Mouse (Mus musculus) intestine, embryonic 16.5 days (tissue): ENCODE measurements at regions not wholly inside any gene's neighbourhood (a gene's known extent, or its start where the extent isn't known, plus 50 kb on each side); places are given as distances from the start of the nearest gene placed in this dataset.

ENCODE experiments used
- ATAC-seq: fragments of 200-750 bp; cut with Nextera tagmentation; 2 replicates; pipeline ENCODE4 v1.8.0; 2017; ENCODE audit warnings: moderate TSS enrichment, moderate library complexity
- H3K27ac ChIP-seq: fragments of 300-500 bp; sonication (generic); 2 replicates; pipeline ENCODE4 v1.5.1; 2014; ENCODE audit warnings: mild to moderate bottlenecking, low read length
- H3K27me3 ChIP-seq: fragments of 300-500 bp; sonication (generic); replicated peaks from 2 replicates; pipeline ENCODE4 v1.6.1; 2014; ENCODE audit warnings: low read length, control low read depth, mixed read lengths; ENCODE audit not compliant: control insufficient read depth, insufficient read depth
- H3K36me3 ChIP-seq: fragments of 300-500 bp; sonication (generic); 2 replicates; pipeline ENCODE4 v1.6.1; 2014; ENCODE audit warnings: low read length, control low read depth; ENCODE audit not compliant: control insufficient read depth, insufficient read depth
- H3K4me1 ChIP-seq: fragments of 300-500 bp; sonication (generic); 2 replicates; pipeline ENCODE4 v1.6.1; 2014; ENCODE audit warnings: low read length, control low read depth, mixed read lengths; ENCODE audit not compliant: control insufficient read depth, insufficient read depth
- H3K4me2 ChIP-seq: fragments of 300-500 bp; sonication (generic); 2 replicates; pipeline ENCODE4 v1.6.1; 2014; ENCODE audit warnings: low read depth, low read length, control low read depth
- H3K4me3 ChIP-seq: fragments of 300-500 bp; sonication (generic); 2 replicates; pipeline ENCODE4 v1.5.1; 2014; ENCODE audit warnings: mild to moderate bottlenecking, low read length
- H3K9ac ChIP-seq: fragments of 300-500 bp; sonication (generic); 2 replicates; pipeline ENCODE4 v1.6.1; 2014; ENCODE audit warnings: low read depth, low read length
- H3K9me3 ChIP-seq: fragments of 300-500 bp; sonication (generic); 2 replicates; pipeline ENCODE4 v1.6.1; 2016; ENCODE audit warnings: low read length, control low read depth; ENCODE audit not compliant: control insufficient read depth
- WGBS: fragments of 180-500 bp; shearing (Covaris S2); extraction: QIAGEN DNeasy Blood & Tissue Kit; methylation state at CpG from one replicate; pipeline ENCODE4 v1.1.7; 2014; 5-methylcytosine and 5-hydroxymethylcytosine counted together

GRCm38 (mm10) chr14:97074808-97075207 is 555.9 kb upstream of the Klhl1 start:
- Histone ChIP-seq H3K27me3 (no peaks in the 10 kb centered on the region), H3K4me3 (no peak overlapping the region), H3K27ac (no peak overlapping the region), H3K9me3 (no peaks in the 10 kb centered on the region), H3K9ac (no peak overlapping the region), H3K4me1 (no peaks in the 10 kb centered on the region), H3K36me3 (no peaks in the 10 kb centered on the region), H3K4me2 (no peak overlapping the region)
- WGBS, result 73% methylated on average over 3 of the region's 3 CpGs
- ATAC-seq, result no peak

DNA sequence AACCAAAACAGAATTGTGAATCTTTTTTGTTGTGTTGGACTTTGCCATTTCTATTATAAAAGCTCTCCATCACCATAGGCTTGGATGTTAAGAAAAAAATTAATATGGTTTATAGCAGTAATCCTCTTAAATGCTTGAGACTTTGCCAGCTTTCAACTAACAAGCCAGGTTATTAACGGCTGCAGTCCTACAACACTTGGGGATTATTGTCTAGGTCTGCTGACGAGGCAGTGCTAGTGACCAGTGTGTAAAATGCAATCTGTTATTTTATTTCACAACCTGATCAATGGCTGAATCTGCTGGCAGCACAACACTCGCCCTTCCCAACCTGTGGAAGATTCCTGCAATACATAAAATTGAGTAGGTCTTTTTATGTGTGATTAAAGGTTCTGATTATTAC is 549.9 kb upstream of the Klhl1 start:
- H3K27ac ChIP-seq, result no peak overlapping the region
- H3K9ac ChIP-seq, result no peak overlapping the region
- ATAC-seq, result no peak
- H3K4me3 ChIP-seq, result no peak overlapping the region
- H3K9me3 ChIP-seq, result no peaks in the 10 kb centered on the region
- no peaks in the 10 kb centered on the region for H3K4me1 ChIP-seq
- H3K27me3 ChIP-seq, result no peaks in the 10 kb centered on the region
- H3K4me2 ChIP-seq, result no peak overlapping the region
- no peaks in the 10 kb centered on the region for H3K36me3 ChIP-seq
- WGBS, result 57% methylated on average over 3 of the region's 3 CpGs

DNA sequence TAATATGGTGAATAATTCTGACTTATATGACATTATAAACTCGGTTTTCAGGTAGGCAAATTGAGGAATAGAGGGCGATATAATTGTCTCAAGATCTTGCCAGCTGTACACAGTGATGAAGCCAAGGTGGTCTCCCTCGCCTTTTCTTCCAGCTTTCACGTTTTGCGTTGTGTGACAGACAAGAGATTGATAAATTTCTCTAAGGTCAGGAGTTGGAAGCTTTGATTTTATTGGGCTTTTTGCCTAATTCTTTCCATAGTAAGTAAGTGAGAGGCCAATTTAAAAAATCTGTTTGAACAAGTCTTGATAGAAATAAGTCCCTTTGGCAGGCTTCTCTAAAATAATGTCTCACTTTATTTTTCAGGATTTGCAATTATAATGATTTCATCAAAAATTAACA is 549.4 kb upstream of the Klhl1 start:
- Histone ChIP-seq H3K4me2 (no peak overlapping the region), H3K9ac (no peak overlapping the region), H3K27me3 (no peaks in the 10 kb centered on the region), H3K27ac (no peak overlapping the region), H3K4me1 (no peaks in the 10 kb centered on the region), H3K4me3 (no peak overlapping the region), H3K36me3 (no peaks in the 10 kb centered on the region), H3K9me3 (no peaks in the 10 kb centered on the region)
- no peak for ATAC-seq
- WGBS, result 71% methylated on average over 5 of the region's 5 CpGs

- Histone ChIP-seq H3K4me1 (no peaks in the 10 kb centered on the region), H3K36me3 (no peaks in the 10 kb centered on the region), H3K27ac (no peak overlapping the region), H3K27me3 (no peaks in the 10 kb centered on the region), H3K9ac (no peak overlapping the region), H3K4me3 (no peak overlapping the region), H3K4me2 (no peak overlapping the region), H3K9me3 (no peaks in the 10 kb centered on the region)
- ATAC-seq, result no peak
Measured at GRCm38 (mm10) chr14:97045321-97045720, 526.4 kb upstream of the Klhl1 start.

DNA sequence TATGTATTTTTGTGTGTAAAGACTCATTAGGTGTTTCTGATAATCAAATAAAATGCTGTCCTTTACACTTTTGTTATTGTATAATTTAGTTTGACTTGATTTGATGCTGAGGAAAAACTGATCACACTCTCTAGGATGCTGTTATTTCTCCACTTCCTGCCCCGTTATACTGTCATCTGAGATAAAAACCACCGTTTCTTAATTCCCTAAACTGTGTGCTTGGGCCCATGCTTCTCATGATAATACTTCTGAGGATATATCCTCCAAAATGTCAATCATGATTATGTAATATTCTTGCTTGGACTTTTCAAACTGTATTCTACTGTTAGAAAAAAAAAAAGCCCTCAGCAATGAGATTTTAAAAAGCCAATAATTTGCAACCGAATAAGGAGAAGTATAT is 520.9 kb upstream of the Klhl1 start:
- Histone ChIP-seq H3K4me2 (no peak overlapping the region), H3K27me3 (no peaks in the 10 kb centered on the region), H3K9ac (no peak overlapping the region), H3K4me1 (no peaks in the 10 kb centered on the region), H3K4me3 (no peak overlapping the region), H3K9me3 (no peaks in the 10 kb centered on the region), H3K27ac (no peak overlapping the region), H3K36me3 (no peaks in the 10 kb centered on the region)
- 66% methylated on average over 3 of the region's 3 CpGs for WGBS
- no peak for ATAC-seq

DNA sequence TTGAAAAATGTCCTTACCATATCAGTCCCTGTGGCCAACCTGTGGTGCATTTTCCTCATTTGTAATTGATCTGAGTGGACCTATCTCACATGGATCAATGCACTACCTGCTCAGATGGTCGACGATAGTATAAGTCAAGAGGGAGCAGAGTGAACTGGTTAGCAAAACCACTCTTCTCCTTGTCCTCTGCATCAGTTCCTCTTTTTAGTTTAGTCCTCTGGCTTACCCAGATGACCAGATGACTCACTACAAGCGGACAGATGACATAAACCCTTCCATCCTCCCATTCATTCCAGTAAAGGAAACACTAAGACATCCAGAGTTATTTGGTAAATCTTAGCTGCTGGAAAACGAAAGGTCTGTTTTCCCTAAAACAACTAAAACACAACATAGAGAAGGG is 509.6 kb upstream of the Klhl1 start:
- no peak overlapping the region for H3K4me3 ChIP-seq
- no peaks in the 10 kb centered on the region for H3K9me3 ChIP-seq
- no peak for ATAC-seq
- H3K27me3 ChIP-seq, result no peaks in the 10 kb centered on the region
- H3K9ac ChIP-seq, result no peak overlapping the region
- 73% methylated on average over 4 of the region's 4 CpGs for WGBS
- no peak overlapping the region for H3K27ac ChIP-seq
- no peaks in the 10 kb centered on the region for H3K4me1 ChIP-seq
- no peak overlapping the region for H3K4me2 ChIP-seq
- no peaks in the 10 kb centered on the region for H3K36me3 ChIP-seq

DNA sequence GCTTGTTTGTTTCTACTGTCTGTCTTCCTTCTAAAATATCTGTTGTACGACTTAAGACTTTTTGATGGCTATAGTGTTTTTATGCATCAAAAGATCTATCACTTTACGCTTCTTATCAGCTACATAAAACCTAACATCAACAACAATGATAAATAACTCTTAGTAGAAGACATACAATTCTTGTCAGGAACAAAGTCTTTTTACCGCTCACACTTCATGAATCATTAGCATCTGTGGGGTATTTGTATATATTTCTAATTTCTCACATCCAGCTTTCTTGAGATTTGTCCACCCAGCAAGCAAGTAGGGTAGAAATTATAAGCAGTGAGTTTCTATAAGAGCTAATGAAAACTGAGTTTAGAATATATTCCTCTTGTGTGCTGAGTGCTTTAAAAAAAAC is 487.4 kb upstream of the Klhl1 start:
- ATAC-seq, result no peak
- no peaks in the 10 kb centered on the region for H3K9me3 ChIP-seq
- H3K9ac ChIP-seq, result no peak overlapping the region
- no peaks in the 10 kb centered on the region for H3K36me3 ChIP-seq
- H3K4me1 ChIP-seq, result no peaks in the 10 kb centered on the region
- no peaks in the 10 kb centered on the region for H3K27me3 ChIP-seq
- H3K4me2 ChIP-seq, result no peak overlapping the region
- H3K4me3 ChIP-seq, result no peak overlapping the region
- WGBS, result 84% methylated on average over 3 of the region's 3 CpGs
- H3K27ac ChIP-seq, result no peak overlapping the region

- no peak overlapping the region for H3K9ac ChIP-seq
- H3K27ac ChIP-seq, result no peak overlapping the region
- H3K4me2 ChIP-seq, result no peak overlapping the region
- H3K27me3 ChIP-seq, result no peaks in the 10 kb centered on the region
- ATAC-seq, result no peak
- H3K4me3 ChIP-seq, result no peak overlapping the region
- no peaks in the 10 kb centered on the region for H3K9me3 ChIP-seq
- 46% methylated on average over 3 of the region's 3 CpGs for WGBS
- no peaks in the 10 kb centered on the region for H3K4me1 ChIP-seq
- no peaks in the 10 kb centered on the region for H3K36me3 ChIP-seq
Measured at GRCm38 (mm10) chr14:96995081-96995480, 476.2 kb upstream of the Klhl1 start.

DNA sequence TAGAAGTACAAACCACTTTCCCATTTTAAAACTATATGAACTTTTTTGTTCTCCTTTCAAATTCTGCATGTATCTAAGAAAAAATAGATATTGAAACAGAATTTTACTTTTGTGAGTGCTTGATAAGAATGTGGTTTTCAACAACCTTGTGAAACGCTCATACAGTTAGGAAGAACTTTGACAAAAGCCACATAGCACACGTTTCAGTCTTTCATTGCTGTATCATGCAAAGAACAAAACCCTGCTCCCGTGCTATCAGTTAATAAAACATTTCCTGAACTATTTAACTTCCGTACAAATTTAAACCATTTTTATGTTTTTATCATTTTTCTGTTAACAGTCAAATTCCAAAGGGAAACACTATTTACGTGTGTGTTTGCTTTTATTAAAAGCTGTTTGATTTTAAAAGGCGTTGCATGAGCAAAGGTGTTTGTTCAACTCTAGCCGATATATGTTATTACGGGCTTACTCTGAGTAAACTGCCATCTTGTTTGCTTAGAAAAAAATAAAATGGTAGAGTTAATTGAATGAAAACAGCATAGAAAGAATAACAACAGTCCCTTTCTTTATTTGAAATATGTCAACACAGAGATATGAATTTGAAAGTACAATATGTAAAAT is 471.8 kb upstream of the Klhl1 start:
- no peaks in the 10 kb centered on the region for H3K36me3 ChIP-seq
- 68% methylated on average over 8 of the region's 8 CpGs for WGBS
- H3K27ac ChIP-seq, result no peak overlapping the region
- no peaks in the 10 kb centered on the region for H3K27me3 ChIP-seq
- no peak for ATAC-seq
- no peak overlapping the region for H3K9ac ChIP-seq
- H3K4me3 ChIP-seq, result no peak overlapping the region
- H3K4me1 ChIP-seq, result no peaks in the 10 kb centered on the region
- H3K4me2 ChIP-seq, result no peak overlapping the region
- no peaks in the 10 kb centered on the region for H3K9me3 ChIP-seq

DNA sequence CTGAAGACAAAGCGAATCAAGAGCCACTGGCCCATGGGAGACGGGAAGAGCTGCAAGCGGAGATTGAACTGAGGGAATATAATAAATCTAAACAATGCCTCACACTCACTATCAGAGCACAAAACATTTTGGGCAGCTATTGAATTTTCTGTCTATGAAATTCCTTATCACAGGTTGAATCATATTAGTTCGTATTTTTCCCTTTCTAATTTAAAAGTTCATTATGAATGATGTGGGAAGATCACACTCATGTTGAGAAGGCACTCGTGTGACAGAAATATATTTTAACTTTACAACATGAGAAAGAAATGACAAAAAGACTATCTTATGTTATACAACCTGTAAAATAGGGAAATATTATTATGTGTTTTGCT is 444.2 kb upstream of the Klhl1 start:
- Histone ChIP-seq H3K4me1 (no peaks in the 10 kb centered on the region), H3K27ac (no peak overlapping the region), H3K36me3 (no peaks in the 10 kb centered on the region), H3K9me3 (no peaks in the 10 kb centered on the region), H3K27me3 (no peaks in the 10 kb centered on the region), H3K4me2 (no peak overlapping the region), H3K9ac (no peak overlapping the region), H3K4me3 (no peak overlapping the region)
- no peak for ATAC-seq
- 69% methylated on average over 5 of the region's 5 CpGs for WGBS
